In genomic region chr4:134563624-134564023, GRCm38 (mm10) we compare ENCODE assay signal across 17 mouse cellular contexts. TPM values are rescaled to one million over a fixed set of nuclear protein-coding genes. Genes with fewer than 3 reads are reported as not detected.
"Had no signal": no experiment of that assay in that cellular context is flagged by ENCODE, and none has a peak within 500 bp of the region (broad histone marks: within the 10 kb centered on the region; RNA-seq: fewer than 3 reads in every experiment).

No protein-coding gene starts in this region.

- H3K4me3 ChIP-seq: intestine, embryonic 15.5 days; layer of hippocampus, adult 2 months; limb, embryonic 13.5 days; midbrain, embryonic 10.5 days; myocyte; stomach, embryonic 15.5 days had no signal

- H3K9ac ChIP-seq: intestine, embryonic 15.5 days; limb, embryonic 13.5 days; stomach, embryonic 15.5 days had no signal

- H3K4me1 ChIP-seq: intestine, embryonic 15.5 days; stomach, embryonic 15.5 days had no signal

- H3K9me3 ChIP-seq: intestine, embryonic 15.5 days; stomach, embryonic 15.5 days had no signal

- DNase-seq: kidney, adult 18-20 months; kidney, postnatal 10 days; kidney, postnatal 4 days; left cerebral cortex, postnatal 4 days; lung, adult 18-20 months; midbrain, embryonic 14.5 days; retina, postnatal 1 day; right cerebral cortex, postnatal 14 days; thymus, adult 2 months; thymus, postnatal 25 days had no signal

- H3K27me3 ChIP-seq: intestine, embryonic 15.5 days; stomach, embryonic 15.5 days had no signal

- ATAC-seq: intestine, embryonic 15.5 days had no signal

- H3K27ac ChIP-seq: intestine, embryonic 15.5 days; layer of hippocampus, adult 2 months; limb, embryonic 13.5 days; stomach, embryonic 15.5 days had no signal

- H3K36me3 ChIP-seq: intestine, embryonic 15.5 days; stomach, embryonic 15.5 days had no signal

- H3K4me2 ChIP-seq: intestine, embryonic 15.5 days; limb, embryonic 13.5 days; stomach, embryonic 15.5 days had no signal

RNA-seq across cellular contexts. Expression of gene Aunip, which starts 52.8 kb away (rescaled TPM):
- total RNA-seq: neutrophil, adult 5-6 weeks had no signal
